Mouse (Mus musculus): Measurements from ENCODE around the gene Card11. TPM values are rescaled to one million over a fixed set of nuclear protein-coding genes. Genes with fewer than 3 reads are reported as not detected.

Gene Card11
- polyA plus RNA-seq, 1 experiment from 2014 or later = 0.14 TPM

GRCm38 (mm10) chr5:140962945-140963344 lies 37.4 kb downstream of the Card11 start:
- no peak for ATAC-seq (ENCODE audit: low FRiP score)
- H3K9me3 ChIP-seq (ENCODE audit: control insufficient read depth, low read length) = no peaks in the 10 kb centered on the region

GRCm38 (mm10) chr5:140960732-140961131 lies 39.6 kb downstream of the Card11 start:
- H3K4me2 ChIP-seq (replicated peaks; ENCODE audit: low read depth, low read length) = no peak overlapping the region
- ATAC-seq (ENCODE audit: low FRiP score) = no peak
- WGBS = 74% methylated on average over 6 of the region's 6 CpGs
- no peak overlapping the region for H3K9ac ChIP-seq (ENCODE audit: low read depth, low read length)
- no peaks in the 10 kb centered on the region for H3K36me3 ChIP-seq (ENCODE audit: control insufficient read depth, insufficient read depth, low read length)
- H3K27ac ChIP-seq (ENCODE audit: low read depth, low read length) = no peak overlapping the region
- no peak for DNase-seq (ENCODE audit: low spot score)
- no peaks in the 10 kb centered on the region for H3K27me3 ChIP-seq (ENCODE audit: control insufficient read depth, insufficient read depth, low read length)
- H3K4me1 ChIP-seq (replicated peaks; ENCODE audit: control insufficient read depth, insufficient read depth, low read length) = no peaks in the 10 kb centered on the region
- no peak overlapping the region for H3K4me3 ChIP-seq (ENCODE audit: low read depth, low read length)
- H3K9me3 ChIP-seq (ENCODE audit: control insufficient read depth, low read length) = no peaks in the 10 kb centered on the region

More at GRCm38 (mm10) chr5:140962945-140963344, 37.4 kb downstream of the Card11 start:
- Histone ChIP-seq H3K36me3 (ENCODE audit: control insufficient read depth, insufficient read depth, low read length) (no peaks in the 10 kb centered on the region), H3K4me3 (ENCODE audit: low read depth, low read length) (no peak overlapping the region), H3K4me1 (replicated peaks; ENCODE audit: control insufficient read depth, insufficient read depth, low read length) (no peaks in the 10 kb centered on the region), H3K4me2 (replicated peaks; ENCODE audit: low read depth, low read length) (no peak overlapping the region), H3K9ac (ENCODE audit: low read depth, low read length) (no peak overlapping the region), H3K27me3 (ENCODE audit: control insufficient read depth, insufficient read depth, low read length) (no peaks in the 10 kb centered on the region), H3K27ac (ENCODE audit: low read depth, low read length) (no peak overlapping the region)
- WGBS = 40% methylated on average over 9 of the region's 9 CpGs
- DNase-seq (ENCODE audit: low spot score) = peak; percentile 61

- no peaks in the 10 kb centered on the region for H3K4me1 ChIP-seq (replicated peaks; ENCODE audit: control insufficient read depth, insufficient read depth, low read length)
- H3K9ac ChIP-seq (ENCODE audit: low read depth, low read length) = no peak overlapping the region
- H3K4me3 ChIP-seq (ENCODE audit: low read depth, low read length) = no peak overlapping the region
- H3K9me3 ChIP-seq (ENCODE audit: control insufficient read depth, low read length) = no peaks in the 10 kb centered on the region
- no peaks in the 10 kb centered on the region for H3K27me3 ChIP-seq (ENCODE audit: control insufficient read depth, insufficient read depth, low read length)
- H3K36me3 ChIP-seq (ENCODE audit: control insufficient read depth, insufficient read depth, low read length) = no peaks in the 10 kb centered on the region
- DNase-seq (ENCODE audit: low spot score) (no peak), ATAC-seq (ENCODE audit: low FRiP score) (no peak)
- no peak overlapping the region for H3K27ac ChIP-seq (ENCODE audit: low read depth, low read length)
- WGBS = 83% methylated on average over 6 of the region's 6 CpGs
- no peak overlapping the region for H3K4me2 ChIP-seq (replicated peaks; ENCODE audit: low read depth, low read length)
Observed at GRCm38 (mm10) chr5:140959160-140959559, 41.2 kb downstream of the Card11 start.

GRCm38 (mm10) chr5:140957106-140957505 lies 43.3 kb downstream of the Card11 start:
- ATAC-seq (ENCODE audit: low FRiP score) (no peak), DNase-seq (ENCODE audit: low spot score) (no peak)
- Histone ChIP-seq H3K27ac (ENCODE audit: low read depth, low read length) (no peak overlapping the region), H3K9ac (ENCODE audit: low read depth, low read length) (no peak overlapping the region), H3K36me3 (ENCODE audit: control insufficient read depth, insufficient read depth, low read length) (no peaks in the 10 kb centered on the region), H3K4me3 (ENCODE audit: low read depth, low read length) (no peak overlapping the region), H3K4me2 (replicated peaks; ENCODE audit: low read depth, low read length) (no peak overlapping the region), H3K4me1 (replicated peaks; ENCODE audit: control insufficient read depth, insufficient read depth, low read length) (no peaks in the 10 kb centered on the region), H3K9me3 (ENCODE audit: control insufficient read depth, low read length) (no peaks in the 10 kb centered on the region), H3K27me3 (ENCODE audit: control insufficient read depth, insufficient read depth, low read length) (no peaks in the 10 kb centered on the region)
- WGBS = 89% methylated on average over 4 of the region's 4 CpGs

- ATAC-seq (ENCODE audit: low FRiP score) = no peak
- Histone ChIP-seq H3K36me3 (ENCODE audit: control insufficient read depth, insufficient read depth, low read length) (no peaks in the 10 kb centered on the region), H3K9ac (ENCODE audit: low read depth, low read length) (no peak overlapping the region), H3K27ac (ENCODE audit: low read depth, low read length) (no peak overlapping the region), H3K4me2 (replicated peaks; ENCODE audit: low read depth, low read length) (no peak overlapping the region), H3K27me3 (ENCODE audit: control insufficient read depth, insufficient read depth, low read length) (no peaks in the 10 kb centered on the region), H3K4me3 (ENCODE audit: low read depth, low read length) (no peak overlapping the region), H3K4me1 (replicated peaks; ENCODE audit: control insufficient read depth, insufficient read depth, low read length) (no peaks in the 10 kb centered on the region), H3K9me3 (ENCODE audit: control insufficient read depth, low read length) (no peaks in the 10 kb centered on the region)
- no peak for DNase-seq (ENCODE audit: low spot score)
- WGBS = 93% methylated on average over 1 of the region's 1 CpGs
Observed at GRCm38 (mm10) chr5:140955666-140956065, 44.7 kb downstream of the Card11 start.

- H3K4me3 ChIP-seq (ENCODE audit: low read depth, low read length) = no peak overlapping the region
- no peak overlapping the region for H3K27ac ChIP-seq (ENCODE audit: low read depth, low read length)
- H3K9me3 ChIP-seq (ENCODE audit: control insufficient read depth, low read length) = no peaks in the 10 kb centered on the region
- WGBS = 91% methylated on average over 5 of the region's 5 CpGs
- no peak overlapping the region for H3K4me2 ChIP-seq (replicated peaks; ENCODE audit: low read depth, low read length)
- ATAC-seq (ENCODE audit: low FRiP score) (no peak), DNase-seq (ENCODE audit: low spot score) (no peak)
- H3K36me3 ChIP-seq (ENCODE audit: control insufficient read depth, insufficient read depth, low read length) = no peaks in the 10 kb centered on the region
- no peak overlapping the region for H3K9ac ChIP-seq (ENCODE audit: low read depth, low read length)
- no peaks in the 10 kb centered on the region for H3K27me3 ChIP-seq (ENCODE audit: control insufficient read depth, insufficient read depth, low read length)
- H3K4me1 ChIP-seq (replicated peaks; ENCODE audit: control insufficient read depth, insufficient read depth, low read length) = no peaks in the 10 kb centered on the region
Observed at GRCm38 (mm10) chr5:140951801-140952200, 48.6 kb downstream of the Card11 start.

GRCm38 (mm10) chr5:140948009-140948408 lies 52.4 kb downstream of the Card11 start:
- no peak overlapping the region for H3K9ac ChIP-seq (ENCODE audit: low read depth, low read length)
- H3K4me2 ChIP-seq (replicated peaks; ENCODE audit: low read depth, low read length) = no peak overlapping the region
- no peaks in the 10 kb centered on the region for H3K36me3 ChIP-seq (ENCODE audit: control insufficient read depth, insufficient read depth, low read length)
- DNase-seq (ENCODE audit: low spot score) = no peak
- H3K27ac ChIP-seq (ENCODE audit: low read depth, low read length) = no peak overlapping the region
- no peak for ATAC-seq (ENCODE audit: low FRiP score)
- no peaks in the 10 kb centered on the region for H3K9me3 ChIP-seq (ENCODE audit: control insufficient read depth, low read length)
- 85% methylated on average over 9 of the region's 10 CpGs for WGBS
- H3K27me3 ChIP-seq (ENCODE audit: control insufficient read depth, insufficient read depth, low read length) = no peaks in the 10 kb centered on the region
- H3K4me1 ChIP-seq (replicated peaks; ENCODE audit: control insufficient read depth, insufficient read depth, low read length) = no peaks in the 10 kb centered on the region
- H3K4me3 ChIP-seq (ENCODE audit: low read depth, low read length) = no peak overlapping the region

- WGBS = 83% methylated on average over 6 of the region's 6 CpGs
- Histone ChIP-seq H3K4me1 (replicated peaks; ENCODE audit: control insufficient read depth, insufficient read depth, low read length) (no peaks in the 10 kb centered on the region), H3K4me2 (replicated peaks; ENCODE audit: low read depth, low read length) (no peak overlapping the region), H3K9ac (ENCODE audit: low read depth, low read length) (no peak overlapping the region), H3K9me3 (ENCODE audit: control insufficient read depth, low read length) (no peaks in the 10 kb centered on the region), H3K4me3 (ENCODE audit: low read depth, low read length) (no peak overlapping the region), H3K27me3 (ENCODE audit: control insufficient read depth, insufficient read depth, low read length) (no peaks in the 10 kb centered on the region), H3K36me3 (ENCODE audit: control insufficient read depth, insufficient read depth, low read length) (no peaks in the 10 kb centered on the region), H3K27ac (ENCODE audit: low read depth, low read length) (no peak overlapping the region)
- ATAC-seq (ENCODE audit: low FRiP score) (no peak), DNase-seq (ENCODE audit: low spot score) (no peak)
Observed at GRCm38 (mm10) chr5:140946034-140946433, 54.3 kb downstream of the Card11 start.

- H3K36me3 ChIP-seq (ENCODE audit: control insufficient read depth, insufficient read depth, low read length) = no peaks in the 10 kb centered on the region
- H3K27me3 ChIP-seq (ENCODE audit: control insufficient read depth, insufficient read depth, low read length) = no peaks in the 10 kb centered on the region
- no peak overlapping the region for H3K27ac ChIP-seq (ENCODE audit: low read depth, low read length)
- no peak overlapping the region for H3K4me2 ChIP-seq (replicated peaks; ENCODE audit: low read depth, low read length)
- WGBS = 77% methylated on average over 18 of the region's 18 CpGs
- no peak overlapping the region for H3K9ac ChIP-seq (ENCODE audit: low read depth, low read length)
- H3K9me3 ChIP-seq (ENCODE audit: control insufficient read depth, low read length) = no peaks in the 10 kb centered on the region
- no peak overlapping the region for H3K4me3 ChIP-seq (ENCODE audit: low read depth, low read length)
- DNase-seq (ENCODE audit: low spot score) = no peak
- H3K4me1 ChIP-seq (replicated peaks; ENCODE audit: control insufficient read depth, insufficient read depth, low read length) = no peaks in the 10 kb centered on the region
- no peak for ATAC-seq (ENCODE audit: low FRiP score)
Observed at GRCm38 (mm10) chr5:140944382-140945125, 55.8 kb downstream of the Card11 start.
